Mouse (Mus musculus) left cerebral cortex, postnatal 14 days (tissue): ENCODE measurements around the gene Slc27a5. TPM values are rescaled to one million over a fixed set of nuclear protein-coding genes. Genes with fewer than 3 reads are reported as not detected.

ENCODE experiments used
- DNase-seq, 2 experiments: peaks; one replicate each; pipeline ENCODE4 v3.0.0; 2021 to 2022; ENCODE audit warnings: low spot score in 2 of 2, mixed read lengths in 1 of 2
- intact Hi-C: fragments of 180-260 bp; cut with DNase I; formaldehyde crosslinking; loops from one replicate; pipeline ENCODE4 v1.15.1; 2025
- total RNA-seq, 2 experiments: library from RNA; stranded (reverse); gene quantifications; 2 replicates each; pipeline ENCODE4 v1.2.3; 2021

The Slc27a5 gene
- total RNA-seq, 2 experiments from 2014 or later: not detected

DNA sequence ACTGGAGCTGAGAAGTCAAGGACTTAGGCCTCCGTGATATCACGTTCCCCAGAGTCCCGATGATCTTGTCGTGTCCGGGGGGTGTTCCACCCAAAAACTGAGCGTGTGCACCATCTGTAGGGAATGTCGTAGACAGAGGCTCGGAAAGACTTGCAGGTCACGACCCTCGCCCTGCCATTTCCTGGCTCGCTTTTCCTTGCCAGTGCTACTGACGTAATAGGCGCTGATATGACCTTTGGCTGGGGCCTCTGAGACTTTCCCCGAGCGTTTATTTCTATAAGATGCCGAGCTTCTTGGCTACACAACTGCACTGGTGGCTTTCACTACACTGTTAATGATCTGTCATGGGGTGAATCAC lies 48.1 kb downstream of the Slc27a5 start:
- intact Hi-C loops: no loop called here
- no peak for DNase-seq

DNA sequence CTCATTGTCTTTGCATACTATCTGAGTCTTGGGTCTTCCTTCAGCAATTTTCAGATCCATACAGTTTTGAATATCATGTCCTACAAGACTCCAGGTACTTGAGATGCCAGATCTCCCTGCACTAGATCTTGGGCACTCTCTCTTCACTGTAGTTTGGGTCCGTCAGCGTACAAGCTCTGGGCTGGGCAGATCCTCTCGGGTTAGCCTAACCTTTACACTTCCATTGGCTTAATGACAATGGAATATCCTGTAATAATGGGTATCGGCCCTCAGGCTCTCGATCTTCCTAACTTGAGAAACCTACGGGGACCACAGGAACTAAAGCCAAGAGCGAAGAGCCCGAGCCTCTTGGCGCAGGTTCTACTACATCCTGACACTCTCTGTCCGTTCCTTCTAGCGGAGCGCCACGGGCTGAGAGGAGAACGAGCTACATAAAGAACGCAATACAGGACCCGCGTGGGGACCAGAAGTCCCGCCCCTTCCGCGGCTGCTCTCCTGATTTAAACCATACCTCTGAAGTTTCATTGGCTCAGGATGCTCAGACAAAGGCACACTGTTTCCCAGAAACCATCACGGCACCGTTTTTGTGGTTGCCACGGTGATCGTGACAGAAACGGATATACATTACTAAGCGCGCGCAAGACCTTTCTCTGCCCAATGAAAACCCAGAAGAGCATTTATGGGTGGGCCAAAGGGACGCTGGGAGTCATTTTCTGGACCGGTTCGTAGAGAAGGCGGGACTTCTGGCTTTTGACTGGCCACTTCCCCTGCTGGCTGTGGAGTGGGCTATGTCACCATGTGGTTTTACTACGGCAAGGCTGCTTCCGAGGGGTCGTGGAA lies 48.7 kb downstream of the Slc27a5 start:
- DNase-seq: peak; percentile 97 to 98
- intact Hi-C loops: no loop called here

- no peak for DNase-seq
- intact Hi-C loops: no loop called here
Measured at GRCm38 (mm10) chr7:12943488-12943887, 54.5 kb downstream of the Slc27a5 start.

DNA sequence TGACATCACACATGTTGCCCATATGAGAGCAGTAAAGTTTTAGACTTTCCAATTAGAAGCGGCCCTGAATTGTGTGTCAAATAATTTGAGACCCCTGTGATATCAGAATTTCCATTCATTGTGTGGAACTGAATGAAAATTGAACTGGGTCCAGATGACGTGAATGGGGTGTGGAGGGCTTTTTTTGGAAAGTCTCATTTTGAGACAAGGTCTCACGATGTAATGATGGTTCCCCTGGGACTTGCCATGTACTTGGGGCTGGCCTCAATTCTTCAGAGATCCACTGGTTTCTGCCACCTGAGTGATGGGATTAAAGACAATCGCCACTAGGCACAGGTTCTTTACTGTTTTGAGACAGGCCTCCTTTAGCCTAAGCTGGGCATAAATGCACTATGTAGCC lies 57.4 kb downstream of the Slc27a5 start:
- intact Hi-C loops: no loop called here
- DNase-seq: no peak

Other genes starting within 250 kb of the Slc27a5 start
- 10 to 100 TPM; 14.7 to 17.6 TPM for gene Zscan18, start 194.6 kb downstream of the Slc27a5 start, total RNA-seq
- 10 to 100 TPM; 19.4 to 20.1 TPM for gene Zfp329, start 179.3 kb downstream of the Slc27a5 start, total RNA-seq
- gene Zfp110, start 163.4 kb downstream of the Slc27a5 start, total RNA-seq: 10 to 100 TPM; 10.5 to 11.1 TPM
- 1 to 10 TPM; 7.1 to 7.4 TPM for gene Zfp128, start 117.0 kb downstream of the Slc27a5 start, total RNA-seq
- gene Zscan22, start 100.4 kb downstream of the Slc27a5 start, total RNA-seq: 10 to 100 TPM; 12.2 to 13.4 TPM
- 100 to 1,000 TPM; 363 to 401 TPM for gene Rps5, start 75.9 kb downstream of the Slc27a5 start, total RNA-seq
- 1 to 10 TPM; 1.1 to 1.4 TPM for gene Rnf225, start 70.8 kb downstream of the Slc27a5 start, total RNA-seq
- 10 to 100 TPM; 13.4 to 13.6 TPM for gene Zfp324, start 32.4 kb downstream of the Slc27a5 start, total RNA-seq
- 1 to 10 TPM; 7.1 to 8.5 TPM for gene Zfp446, start 20.3 kb downstream of the Slc27a5 start, total RNA-seq
- 100 to 1,000 TPM; 218 to 223 TPM for gene Trim28, start 922 bp upstream of the Slc27a5 start, total RNA-seq
- 10 to 100 TPM; 33.3 to 35.6 TPM for gene Zbtb45, start 11.8 kb upstream of the Slc27a5 start, total RNA-seq
- 100 to 1,000 TPM; 123 to 135 TPM for gene Chmp2a, start 36.6 kb upstream of the Slc27a5 start, total RNA-seq
- 100 to 1,000 TPM; 207 to 218 TPM for gene Ube2m, start 40.1 kb upstream of the Slc27a5 start, total RNA-seq
- gene Mzf1, start 56.6 kb upstream of the Slc27a5 start, total RNA-seq: 10 to 100 TPM; 15.5 to 16.7 TPM
- gene Vmn1r85, start 97.0 kb upstream of the Slc27a5 start, total RNA-seq: not detected
- gene Vmn1r86, start 121.7 kb upstream of the Slc27a5 start, total RNA-seq: not detected
- not detected for gene Vmn1r87, start 142.0 kb upstream of the Slc27a5 start, total RNA-seq
- gene Vmn1r88, start 161.4 kb upstream of the Slc27a5 start, total RNA-seq: under 1 TPM; 0.13 TPM
- not detected for gene Vmn1r89, start 214.8 kb upstream of the Slc27a5 start, total RNA-seq